Mouse (Mus musculus): ENCODE results near the gene Anxa9. TPM values are rescaled to one million over a fixed set of nuclear protein-coding genes. Genes with fewer than 3 reads are reported as not detected.

The Anxa9 gene
- polyA plus RNA-seq, 1 experiment from 2014 or later, result 1.1 TPM

GRCm38 (mm10) chr3:95319701-95320625 is 13.0 kb upstream of the Anxa9 start:
- no peak for ATAC-seq
- peaks cover 27% of the 10 kb centered on the region for H3K4me1 ChIP-seq
- H3K27ac ChIP-seq, result no peak overlapping the region
- no peak overlapping the region for H3K4me2 ChIP-seq
- no peak overlapping the region for H3K9ac ChIP-seq
- WGBS, result 68% methylated on average over 12 of the region's 12 CpGs
- H3K9me3 ChIP-seq (replicated peaks), result no peaks in the 10 kb centered on the region
- no peaks in the 10 kb centered on the region for H3K27me3 ChIP-seq
- H3K4me3 ChIP-seq, result no peak overlapping the region
- peaks cover 57% of the 10 kb centered on the region for H3K36me3 ChIP-seq (ENCODE audit: poor library complexity, severe bottlenecking)

DNA sequence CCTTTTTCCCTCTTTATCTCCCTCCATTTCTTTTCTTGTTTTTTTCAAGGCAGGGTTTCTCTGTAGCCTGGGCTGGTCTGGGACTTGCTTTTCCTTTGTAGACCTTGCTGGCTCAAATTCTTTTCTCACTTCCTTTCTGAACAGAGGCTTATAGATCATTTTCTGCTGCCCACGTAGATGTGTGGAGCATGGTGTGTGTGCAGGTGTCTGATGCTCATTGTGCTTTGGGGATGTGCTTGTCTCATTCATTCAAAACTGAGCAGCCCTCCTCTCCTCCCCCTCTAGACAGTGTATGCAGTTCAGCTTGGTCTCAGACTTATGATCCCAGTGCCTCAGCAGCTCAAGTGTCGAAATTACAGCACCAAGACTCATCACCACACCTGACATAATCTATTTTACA is 12.1 kb upstream of the Anxa9 start:
- peaks cover 49% of the 10 kb centered on the region for H3K36me3 ChIP-seq (ENCODE audit: poor library complexity, severe bottlenecking)
- H3K27me3 ChIP-seq, result no peaks in the 10 kb centered on the region
- peaks cover 32% of the 10 kb centered on the region for H3K4me1 ChIP-seq
- ATAC-seq, result no peak
- H3K4me2 ChIP-seq, result no peak overlapping the region
- H3K9me3 ChIP-seq (replicated peaks), result no peaks in the 10 kb centered on the region
- H3K27ac ChIP-seq, result no peak overlapping the region
- WGBS, result 66% methylated on average over 2 of the region's 2 CpGs
- no peak overlapping the region for H3K4me3 ChIP-seq
- no peak overlapping the region; the same call in 1 of the 2 replicates for H3K9ac ChIP-seq

GRCm38 (mm10) chr3:95318548-95318947 is 11.6 kb upstream of the Anxa9 start:
- ATAC-seq, result no peak
- no peak overlapping the region for H3K4me2 ChIP-seq
- no peaks in the 10 kb centered on the region for H3K9me3 ChIP-seq (replicated peaks)
- WGBS, result 38% methylated on average over 6 of the region's 6 CpGs
- no peak overlapping the region for H3K4me3 ChIP-seq
- no peak overlapping the region; the same call in 1 of the 2 replicates for H3K9ac ChIP-seq
- peaks cover 43% of the 10 kb centered on the region for H3K36me3 ChIP-seq (ENCODE audit: poor library complexity, severe bottlenecking)
- H3K27ac ChIP-seq, result no peak overlapping the region
- peaks cover 32% of the 10 kb centered on the region for H3K4me1 ChIP-seq
- H3K27me3 ChIP-seq, result no peaks in the 10 kb centered on the region

DNA sequence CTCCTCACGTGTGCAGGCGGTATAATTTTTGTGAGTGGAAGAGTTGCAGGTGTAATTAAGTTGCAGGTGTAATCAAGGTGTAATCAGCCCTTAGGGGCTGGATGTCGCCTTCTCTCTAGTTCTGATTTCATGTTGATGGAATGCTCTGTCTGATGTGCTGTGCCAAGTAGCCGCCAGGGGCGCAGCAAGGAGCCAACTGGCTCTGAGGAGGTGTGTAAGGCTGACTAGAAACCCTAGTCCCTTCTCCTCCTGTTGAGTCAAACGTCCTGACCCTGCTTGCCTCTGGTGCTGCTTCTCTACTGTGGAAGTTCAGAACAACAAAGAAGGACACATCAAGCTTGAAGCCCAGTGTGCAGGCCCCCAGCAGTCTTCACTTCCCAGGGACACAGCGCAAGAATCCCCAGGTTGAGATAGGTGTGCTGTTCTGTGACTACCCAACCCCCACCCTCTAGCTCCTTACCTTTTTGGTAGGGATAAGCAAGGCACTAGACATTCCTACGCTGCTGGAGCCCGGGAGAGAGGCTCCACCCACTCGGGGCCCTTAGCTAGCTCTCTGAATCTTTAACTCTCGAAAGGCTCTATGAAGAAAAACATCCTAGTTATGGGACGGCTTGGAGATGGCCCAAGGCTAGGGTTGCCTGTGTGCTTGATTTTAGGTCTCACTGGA is 10.6 kb upstream of the Anxa9 start:
- peaks cover 33% of the 10 kb centered on the region for H3K36me3 ChIP-seq (ENCODE audit: poor library complexity, severe bottlenecking)
- no peaks in the 10 kb centered on the region for H3K9me3 ChIP-seq (replicated peaks)
- no peak overlapping the region for H3K27ac ChIP-seq
- no peak for ATAC-seq
- no peak overlapping the region for H3K9ac ChIP-seq
- WGBS, result 20% methylated on average over 12 of the region's 12 CpGs
- H3K4me2 ChIP-seq, result peak overlapping the region; percentile 19
- H3K4me3 ChIP-seq, result no peak overlapping the region
- H3K27me3 ChIP-seq, result no peaks in the 10 kb centered on the region
- H3K4me1 ChIP-seq, result peaks cover 32% of the 10 kb centered on the region

DNA sequence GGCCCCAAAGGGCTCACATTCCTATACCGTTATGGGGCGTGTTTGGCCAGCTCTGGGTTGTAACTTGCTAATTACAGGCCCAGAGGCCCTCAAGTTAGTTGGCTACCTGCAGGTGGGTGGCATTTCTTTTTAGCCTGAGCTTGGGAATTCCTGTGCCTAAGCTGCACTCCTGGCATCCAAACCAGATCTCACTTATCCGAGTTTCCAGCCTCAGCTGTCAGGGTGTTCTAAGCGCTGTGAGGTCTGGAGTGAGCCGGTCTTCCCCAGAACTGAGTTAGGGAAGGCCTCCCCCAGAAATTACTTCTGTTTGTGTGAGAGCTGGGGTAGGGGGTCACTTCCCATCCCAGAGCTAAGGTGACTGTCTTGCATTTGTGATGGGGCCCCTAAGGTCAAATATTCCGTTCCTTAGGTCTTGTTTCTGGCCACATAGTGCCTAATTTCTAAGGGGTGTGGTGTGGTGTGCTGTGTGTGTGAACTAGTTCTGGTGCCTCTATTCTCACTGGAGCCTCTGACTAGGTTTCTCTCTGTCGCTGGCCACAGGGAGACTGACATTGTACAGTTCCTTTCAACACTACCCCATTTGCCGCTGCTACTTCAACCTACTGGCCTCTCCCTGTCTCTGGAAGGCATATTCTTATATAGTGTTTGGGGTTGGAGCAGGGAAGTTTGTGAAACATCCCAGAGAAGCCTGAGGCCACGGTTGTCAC is 9.0 kb upstream of the Anxa9 start:
- peaks cover 32% of the 10 kb centered on the region for H3K4me1 ChIP-seq
- H3K36me3 ChIP-seq (ENCODE audit: poor library complexity, severe bottlenecking), result peaks cover 18% of the 10 kb centered on the region
- H3K4me2 ChIP-seq, result peak overlapping the region; percentile 76
- H3K27ac ChIP-seq, result peak overlapping the region; percentile 92
- 11% methylated on average over 9 of the region's 9 CpGs for WGBS
- peak; percentile 5; the same call in 1 of the 2 replicates for ATAC-seq
- H3K9ac ChIP-seq, result peak overlapping the region; percentile 96
- H3K27me3 ChIP-seq, result no peaks in the 10 kb centered on the region
- H3K4me3 ChIP-seq, result peak overlapping the region; percentile 89
- no peaks in the 10 kb centered on the region for H3K9me3 ChIP-seq (replicated peaks)

DNA sequence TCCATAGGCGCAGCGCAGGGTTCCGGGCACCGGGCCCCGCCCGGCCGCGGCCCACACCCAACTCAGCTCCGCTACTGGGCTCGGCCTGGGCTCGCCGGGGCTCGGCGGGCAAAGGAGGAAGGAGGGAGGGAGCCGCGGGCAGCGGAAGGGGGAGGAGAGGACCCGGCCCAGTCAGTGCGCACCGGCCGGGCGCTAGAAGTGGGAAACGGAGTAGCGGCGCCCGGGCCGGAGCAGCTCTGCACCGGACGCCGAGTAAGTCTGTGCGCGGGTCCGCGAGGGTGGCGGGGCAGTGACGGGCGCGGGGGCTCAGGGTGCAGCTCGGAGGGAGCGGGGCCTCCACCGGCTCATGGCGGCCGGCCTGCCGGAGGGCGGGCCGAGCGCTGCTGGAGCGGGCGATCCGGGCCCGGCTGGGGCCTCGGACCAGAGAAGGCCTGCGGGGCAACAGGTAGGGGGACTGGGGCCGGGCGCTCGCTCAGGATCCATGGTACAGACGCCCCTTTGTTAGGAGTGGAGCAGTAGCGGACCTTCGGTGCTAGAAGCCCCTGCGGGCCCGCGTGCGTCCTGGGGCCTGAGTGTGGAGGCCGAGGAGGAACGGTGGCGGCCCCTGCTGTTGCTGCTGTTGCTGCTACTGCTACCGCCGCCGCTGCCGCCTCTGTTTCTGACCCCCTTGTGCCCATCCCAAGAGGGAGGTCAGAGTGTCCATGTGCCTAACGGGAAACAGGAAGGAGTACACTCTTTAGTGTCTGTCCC is 8.3 kb upstream of the Anxa9 start:
- Histone ChIP-seq H3K27me3 (no peaks in the 10 kb centered on the region), H3K4me1 (peaks cover 32% of the 10 kb centered on the region), H3K9me3 (replicated peaks) (no peaks in the 10 kb centered on the region), H3K9ac (peak overlapping the region; percentile 96), H3K4me2 (peak overlapping the region; percentile 76), H3K27ac (peak overlapping the region; percentile 92), H3K36me3 (ENCODE audit: poor library complexity, severe bottlenecking) (peaks cover 10% of the 10 kb centered on the region), H3K4me3 (peak overlapping the region; percentile 89)
- WGBS, result under 1% methylated on average over 63 of the region's 71 CpGs
- ATAC-seq, result peak; percentile 94

DNA sequence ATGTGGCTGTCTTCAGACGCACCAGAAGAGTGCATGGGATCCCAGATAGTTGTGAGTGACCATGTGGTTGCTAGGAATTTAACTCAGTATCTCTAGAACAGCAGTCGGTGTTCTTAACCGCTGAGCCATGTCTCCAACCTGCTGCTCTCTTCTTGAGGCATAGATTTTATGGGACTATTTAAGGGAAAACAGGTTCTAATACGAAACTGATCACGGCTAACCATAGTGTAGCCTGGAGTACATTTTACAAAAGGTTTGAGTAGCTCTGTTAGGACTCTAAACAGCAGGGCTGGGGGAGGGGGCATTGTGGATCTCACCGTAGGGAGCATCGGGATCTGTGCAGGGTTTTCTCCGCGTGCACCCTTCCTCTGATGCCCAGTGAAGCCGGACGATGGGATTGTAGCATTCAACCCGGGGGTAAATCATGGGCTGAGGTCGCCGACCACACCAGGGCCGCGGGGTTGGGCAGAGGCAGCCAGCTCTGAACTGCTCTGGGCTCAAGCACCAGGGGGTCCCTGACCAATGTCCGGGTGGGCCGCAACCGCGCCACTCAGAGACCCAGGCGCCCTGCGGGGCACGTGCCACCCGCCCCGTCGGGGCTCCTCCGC is 7.6 kb upstream of the Anxa9 start, which contains the start of gene Cers2:
Cers2 (plus strand) TSS at position 306 of the 608 bp plus-strand sequence.
- Histone ChIP-seq H3K27me3 (no peaks in the 10 kb centered on the region), H3K4me3 (peak within 1 kb of the TSS; percentile 89), H3K27ac (peak within 1 kb of the TSS; percentile 92), H3K4me1 (peaks cover 32% of the 10 kb centered on the region), H3K9me3 (replicated peaks) (no peaks in the 10 kb centered on the region), H3K36me3 (ENCODE audit: poor library complexity, severe bottlenecking) (0 out of 2 replicates have a peak, but pooled peaks cover 4% of the 10 kb centered on the region), H3K4me2 (peak within 1 kb of the TSS; percentile 76), H3K9ac (peak within 1 kb of the TSS; percentile 96)
- 2% methylated on average over 27 of the region's 27 CpGs for WGBS
- peak; percentile 26; the same call in 1 of the 2 replicates for ATAC-seq

DNA sequence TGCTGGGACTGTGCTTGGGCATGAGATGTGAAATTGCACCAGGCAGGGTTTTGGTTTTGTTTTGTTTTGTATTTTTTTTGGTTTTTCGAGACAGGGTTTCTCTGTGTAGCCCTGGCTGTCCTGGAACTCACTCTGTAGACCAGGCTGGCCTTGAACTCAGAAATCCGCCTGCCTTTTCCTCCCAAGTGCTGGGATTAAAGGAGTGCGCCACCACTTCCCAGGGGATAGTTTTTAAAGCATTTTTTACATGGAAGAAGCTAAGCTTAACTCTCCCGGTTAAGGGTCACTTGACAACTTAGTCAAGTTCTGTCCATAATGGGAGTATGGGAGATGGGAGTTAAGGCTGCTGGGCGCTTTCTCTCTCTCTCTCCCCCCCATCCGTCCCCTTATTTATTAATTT is 7.1 kb upstream of the Anxa9 start:
- no peak for ATAC-seq
- Histone ChIP-seq H3K9ac (no peak overlapping the region), H3K4me1 (peaks cover 32% of the 10 kb centered on the region), H3K4me3 (no peak overlapping the region; the same call in 1 of the 2 replicates), H3K4me2 (peak overlapping the region; percentile 76), H3K27ac (no peak overlapping the region), H3K9me3 (replicated peaks) (no peaks in the 10 kb centered on the region), H3K36me3 (ENCODE audit: poor library complexity, severe bottlenecking) (0 out of 2 replicates have a peak, but pooled peaks cover 4% of the 10 kb centered on the region), H3K27me3 (no peaks in the 10 kb centered on the region)
- WGBS, result 67% methylated on average over 6 of the region's 6 CpGs

DNA sequence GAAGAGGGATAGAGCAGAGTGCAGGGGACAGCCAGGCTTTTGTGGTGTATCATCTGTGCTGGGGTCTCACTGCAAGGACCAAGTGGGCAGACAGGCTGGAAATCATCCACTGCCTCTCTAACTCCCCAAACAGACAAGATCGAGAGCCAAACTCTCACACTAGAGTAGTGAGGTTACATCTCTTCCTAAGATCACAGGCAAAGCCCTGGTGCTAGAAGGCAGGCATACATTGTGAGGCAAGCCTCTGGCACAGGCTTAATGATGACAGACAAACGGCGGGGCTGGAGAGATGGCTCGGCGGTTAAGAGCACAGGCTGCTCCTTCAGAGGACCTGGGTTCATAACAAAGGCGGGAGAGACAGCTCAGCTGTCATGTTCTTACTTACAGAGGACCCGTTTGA is 6.5 kb upstream of the Anxa9 start:
- Histone ChIP-seq H3K27ac (no peak overlapping the region), H3K4me3 (no peak overlapping the region), H3K4me1 (peaks cover 27% of the 10 kb centered on the region), H3K4me2 (no peak overlapping the region), H3K27me3 (no peaks in the 10 kb centered on the region), H3K9ac (no peak overlapping the region; the same call in 1 of the 2 replicates), H3K36me3 (ENCODE audit: poor library complexity, severe bottlenecking) (0 out of 2 replicates have a peak, but pooled peaks cover 1% of the 10 kb centered on the region), H3K9me3 (replicated peaks) (no peaks in the 10 kb centered on the region)
- 47% methylated on average over 7 of the region's 7 CpGs for WGBS
- no peak for ATAC-seq

GRCm38 (mm10) chr3:95312623-95313022 is 5.6 kb upstream of the Anxa9 start:
- Histone ChIP-seq H3K4me2 (no peak overlapping the region), H3K4me1 (peaks cover 22% of the 10 kb centered on the region), H3K4me3 (no peak overlapping the region), H3K27ac (no peak overlapping the region), H3K9ac (no peak overlapping the region), H3K36me3 (ENCODE audit: poor library complexity, severe bottlenecking) (no peaks in the 10 kb centered on the region), H3K9me3 (replicated peaks) (no peaks in the 10 kb centered on the region), H3K27me3 (no peaks in the 10 kb centered on the region)
- ATAC-seq, result no peak
- WGBS, result 85% methylated on average over 6 of the region's 6 CpGs

All from forebrain, embryonic 13.5 days (tissue).